Mouse (Mus musculus) kidney, postnatal 4 days (tissue): Measurements from ENCODE around the gene Serf2.

Experiments used
- DNase-seq, 2 experiments: peaks; one replicate each; pipeline ENCODE4 v3.0.0; 2021; ENCODE audit warnings: mixed read lengths in 2 of 2

The Serf2 gene

GRCm38 (mm10) chr2:121448739-121449535, at the start of gene Serf2:
Gene Serf2, plus strand, starts transcription at chr2:121449195.
- peak; percentile 100 for DNase-seq

DNA sequence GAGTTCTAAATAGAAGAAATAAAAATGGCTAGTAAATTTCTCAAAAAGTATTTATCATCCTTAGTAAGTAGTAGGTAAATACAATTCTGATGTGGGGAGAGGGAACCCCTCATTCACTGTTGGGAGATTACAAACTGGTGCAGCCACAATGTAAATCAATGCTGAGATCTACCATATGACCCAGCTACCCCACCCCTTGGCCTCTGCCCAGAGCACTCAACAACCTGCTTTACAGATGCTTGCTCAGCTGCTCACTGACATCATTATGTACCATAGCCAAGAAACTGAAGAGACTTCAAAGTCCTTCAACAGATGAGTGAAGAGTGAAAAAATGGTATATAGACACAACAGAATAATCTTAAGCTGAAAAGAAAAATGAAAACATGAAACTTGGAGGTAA, 45.7 kb upstream of the Serf2 start:
- DNase-seq, result no peak

DNA sequence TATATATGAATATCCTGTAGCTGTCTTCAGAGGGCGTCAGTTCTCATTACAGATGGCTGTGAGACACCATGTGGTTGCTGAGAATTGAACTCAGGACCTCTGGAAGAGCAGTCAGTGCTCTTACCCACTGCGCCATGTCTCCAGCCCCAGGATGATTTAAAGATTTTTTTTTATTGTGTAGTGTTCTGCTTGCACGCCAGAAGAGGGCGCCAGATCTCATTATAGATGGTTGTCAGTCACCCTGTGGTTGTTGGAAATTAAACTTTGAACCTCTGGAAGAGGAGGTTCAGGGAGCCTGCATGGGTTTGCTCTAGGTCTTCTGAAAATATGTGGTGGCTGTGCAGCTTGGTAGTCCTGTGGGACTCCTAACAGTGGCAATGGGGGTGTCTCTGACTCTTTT, 40.8 kb upstream of the Serf2 start:
- peak; percentile 38 to 54 for DNase-seq

DNA sequence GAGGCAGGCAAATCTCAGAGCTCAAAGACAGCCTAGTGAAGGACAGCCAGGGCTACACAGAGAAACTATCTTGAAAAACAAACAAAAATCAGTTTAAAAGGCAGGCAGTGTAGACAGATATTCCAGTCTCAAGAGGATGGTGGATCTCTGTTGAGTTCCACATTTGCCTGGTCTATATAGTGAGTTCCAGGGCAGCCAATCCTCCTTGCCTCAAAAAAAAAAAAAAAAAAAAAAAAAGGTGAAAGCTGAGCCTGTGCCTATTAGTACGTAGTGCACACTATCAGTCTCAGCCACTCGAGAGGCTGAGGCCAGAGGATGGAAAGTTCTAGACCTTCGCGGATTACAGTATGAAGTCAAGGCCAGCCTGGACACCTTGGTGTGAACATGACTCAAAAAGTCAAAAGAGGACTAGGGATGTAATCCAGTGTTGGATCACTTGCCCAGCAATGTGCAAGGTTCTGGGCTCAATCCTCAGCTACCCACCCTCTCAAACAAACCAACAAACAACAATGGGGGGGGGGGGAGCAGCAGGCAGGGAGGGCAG, 36.1 kb upstream of the Serf2 start:
- DNase-seq, result peak in 1 of 2 experiments; percentile 3

DNA sequence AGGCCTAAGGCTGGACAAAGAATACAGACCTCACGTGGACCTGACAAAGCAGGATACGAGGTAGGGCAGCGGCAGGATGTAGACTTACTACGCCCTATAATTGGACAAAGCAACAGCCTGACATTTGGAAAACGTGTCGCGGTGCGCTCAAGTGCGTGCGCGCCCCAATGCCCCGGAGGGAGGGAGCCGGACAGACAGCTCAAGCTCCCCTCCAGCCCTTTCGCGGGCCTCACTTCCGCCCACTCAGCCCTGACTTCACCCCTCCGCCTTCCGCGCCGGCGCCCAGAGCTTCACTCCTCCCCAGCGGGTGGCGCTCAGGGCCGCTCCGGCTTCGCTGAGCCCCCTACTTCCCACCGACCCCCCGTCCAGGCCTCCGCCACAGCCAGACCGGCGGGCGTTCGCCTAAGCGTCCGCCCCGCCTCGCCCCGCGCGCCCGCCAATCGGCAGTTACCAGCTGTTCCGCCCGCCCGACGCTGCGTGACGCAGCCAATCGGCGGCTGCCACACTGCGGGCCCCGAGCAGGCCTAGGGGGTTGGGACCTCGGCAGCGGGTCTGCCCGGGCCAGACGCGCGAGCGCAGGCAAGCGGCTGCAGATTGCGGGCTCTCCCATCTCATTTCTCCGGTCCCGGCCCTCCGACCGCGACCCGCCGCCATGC, 35.5 kb upstream of the Serf2 start, which contains the start of the genes Pdia3 and Catsper2:
Gene Pdia3, plus strand, starts transcription at position 389 of the 656 bp plus-strand sequence.
Gene Catsper2, minus strand, starts transcription at position 406 of the 656 bp plus-strand sequence.
- peak; percentile 96 to 98 for DNase-seq

- DNase-seq, result no peak
Measured at GRCm38 (mm10) chr2:121414139-121414685, 34.8 kb upstream of the Serf2 start.

DNA sequence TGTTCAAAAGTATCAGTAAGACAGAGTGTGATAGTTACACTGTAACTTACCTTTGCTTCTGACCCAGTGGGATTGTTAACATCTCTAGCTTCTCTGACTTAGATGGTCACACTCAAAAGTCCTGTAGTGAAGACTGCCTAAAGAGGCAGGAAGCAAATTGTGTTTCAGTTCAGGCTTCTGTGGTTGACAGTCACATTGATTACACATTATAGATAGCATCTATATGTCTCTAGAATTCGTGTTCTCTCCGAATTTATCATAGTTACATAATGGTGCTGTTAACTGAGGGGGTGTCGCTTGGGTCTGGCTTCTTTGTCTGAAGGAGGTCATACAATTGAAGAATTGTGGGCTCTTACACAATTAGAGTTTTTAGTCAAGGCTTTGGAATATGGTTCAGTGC, 33.9 kb upstream of the Serf2 start:
- no peak for DNase-seq

DNA sequence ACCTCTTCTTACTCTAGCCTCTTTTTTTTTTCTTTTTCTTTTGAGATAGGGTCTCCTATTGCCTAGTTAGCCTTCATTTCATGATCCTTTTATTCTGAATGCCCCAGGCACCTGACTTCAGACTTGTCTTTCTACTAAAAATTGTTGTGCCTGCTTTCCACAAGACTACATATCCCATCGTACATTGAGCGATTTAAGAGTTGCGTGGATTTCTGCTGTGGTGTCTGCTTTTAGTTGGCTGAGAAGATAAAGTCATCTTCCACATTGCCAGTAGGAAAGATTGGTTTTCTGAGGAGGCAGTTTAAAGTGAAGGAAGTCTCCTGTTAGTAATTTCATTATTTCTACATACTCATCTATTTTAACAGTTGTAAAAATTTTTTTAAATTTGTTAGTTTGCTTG, 33.4 kb upstream of the Serf2 start:
- no peak for DNase-seq

GRCm38 (mm10) chr2:121416356-121416755, 32.6 kb upstream of the Serf2 start:
- DNase-seq, result no peak

- no peak for DNase-seq
Measured at GRCm38 (mm10) chr2:121418476-121418875, 30.5 kb upstream of the Serf2 start.

GRCm38 (mm10) chr2:121423166-121423565, 25.8 kb upstream of the Serf2 start:
- no peak for DNase-seq

GRCm38 (mm10) chr2:121425890-121426289, 23.1 kb upstream of the Serf2 start:
- no peak for DNase-seq

- DNase-seq, result no peak
Measured at GRCm38 (mm10) chr2:121434854-121435253, 14.1 kb upstream of the Serf2 start.

DNA sequence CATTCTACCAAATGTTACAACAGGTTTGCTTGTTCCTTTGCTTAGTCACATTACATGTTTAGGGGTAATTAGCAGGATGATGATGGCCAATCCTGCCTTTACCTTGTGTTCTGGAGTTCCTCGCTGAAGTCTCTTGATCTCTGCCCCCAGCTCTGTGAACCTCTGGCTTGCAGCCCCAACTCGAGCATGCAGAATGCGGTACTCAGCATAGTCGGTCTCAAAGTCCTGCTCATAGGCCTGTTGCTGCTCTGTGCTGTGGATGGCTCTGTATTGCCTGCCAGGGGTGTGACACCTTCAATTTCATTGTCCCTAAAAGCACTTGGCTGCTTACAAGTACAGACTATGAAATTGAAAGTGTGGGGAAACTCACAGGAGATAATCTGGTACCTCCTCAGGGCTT, 9.2 kb upstream of the Serf2 start:
- peak in 1 of 2 experiments; percentile 27 for DNase-seq

DNA sequence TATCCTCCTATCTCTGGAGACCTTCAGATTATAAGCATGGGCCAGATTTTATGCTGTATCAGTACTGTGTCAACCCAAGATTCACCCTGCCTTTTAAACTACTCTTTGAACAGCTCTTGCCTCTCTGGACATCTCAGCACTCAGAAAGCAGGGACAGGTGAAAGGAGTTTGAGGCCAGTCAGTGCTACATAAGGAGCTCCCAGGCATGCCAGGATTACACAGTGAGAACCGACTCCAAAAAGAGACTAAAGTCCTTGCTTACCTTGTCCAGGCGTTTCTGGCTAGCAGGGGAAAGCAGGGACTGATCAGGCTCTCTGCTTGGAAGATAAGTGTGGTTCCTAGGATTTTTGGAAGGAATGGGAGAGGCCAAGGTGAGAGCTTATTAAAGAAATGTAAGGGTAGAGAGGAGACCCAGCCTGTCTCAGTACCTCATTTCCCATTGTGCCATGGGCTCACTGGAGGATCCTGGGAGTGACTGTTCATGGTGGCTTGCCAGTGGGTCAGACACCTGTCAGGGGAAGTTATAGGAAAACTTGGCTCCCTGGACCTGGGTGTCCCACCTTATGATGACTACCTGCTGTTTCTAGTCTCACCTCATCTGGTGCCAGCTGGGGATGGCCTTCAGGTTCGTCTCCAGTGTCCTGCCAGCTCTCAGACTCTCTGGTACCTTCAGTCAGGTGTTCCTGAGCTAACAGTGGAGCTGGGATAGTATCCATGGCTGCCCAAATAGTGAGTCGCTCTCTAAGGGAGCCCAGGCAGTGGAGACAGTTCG, 8.0 kb upstream of the Serf2 start:
- DNase-seq, result no peak

GRCm38 (mm10) chr2:121441800-121442199, 7.2 kb upstream of the Serf2 start:
- peak in 1 of 2 experiments; percentile 12 for DNase-seq

DNA sequence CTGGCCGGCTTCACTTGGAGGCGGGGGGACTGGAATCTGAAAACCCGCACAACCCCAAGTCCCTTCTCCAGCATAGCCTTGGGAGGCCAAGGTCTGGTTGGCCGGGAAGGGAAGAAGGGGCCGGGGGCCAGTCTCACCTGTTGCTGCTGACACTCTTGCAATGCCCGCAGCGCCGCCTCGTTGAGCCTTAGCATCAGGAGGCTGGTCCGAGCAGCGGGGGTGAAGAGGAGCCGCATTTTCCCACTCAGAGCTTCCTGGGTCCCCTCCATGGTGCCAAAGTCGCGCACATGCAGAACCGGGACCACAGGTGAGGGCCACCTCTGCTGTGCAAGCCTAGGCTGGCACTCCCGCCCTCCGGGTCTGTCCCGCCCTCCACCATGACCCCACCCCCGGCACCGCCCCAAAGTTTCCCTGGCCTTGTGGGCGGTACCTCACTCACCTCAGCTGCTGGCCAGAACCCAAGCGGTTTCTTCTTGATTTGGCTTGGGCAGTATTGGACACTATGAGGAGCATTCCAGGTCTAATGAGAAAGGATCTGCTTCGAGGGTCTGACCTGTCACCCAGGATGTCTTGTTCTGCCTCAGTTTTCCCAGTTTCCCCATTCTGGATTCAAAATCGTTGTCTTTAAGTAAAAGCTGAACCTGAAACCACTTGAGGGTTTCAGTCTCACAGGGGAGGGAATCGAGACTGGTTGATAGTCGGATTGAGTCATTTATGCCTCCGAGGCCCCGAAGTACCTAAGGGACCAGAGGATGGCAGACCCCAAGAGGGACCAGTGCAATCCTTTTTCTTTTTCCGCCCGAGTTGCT, 6.5 kb upstream of the Serf2 start:
- DNase-seq, result peak; percentile 84 to 88

GRCm38 (mm10) chr2:121443068-121443349, 6.0 kb upstream of the Serf2 start:
- no peak for DNase-seq

DNA sequence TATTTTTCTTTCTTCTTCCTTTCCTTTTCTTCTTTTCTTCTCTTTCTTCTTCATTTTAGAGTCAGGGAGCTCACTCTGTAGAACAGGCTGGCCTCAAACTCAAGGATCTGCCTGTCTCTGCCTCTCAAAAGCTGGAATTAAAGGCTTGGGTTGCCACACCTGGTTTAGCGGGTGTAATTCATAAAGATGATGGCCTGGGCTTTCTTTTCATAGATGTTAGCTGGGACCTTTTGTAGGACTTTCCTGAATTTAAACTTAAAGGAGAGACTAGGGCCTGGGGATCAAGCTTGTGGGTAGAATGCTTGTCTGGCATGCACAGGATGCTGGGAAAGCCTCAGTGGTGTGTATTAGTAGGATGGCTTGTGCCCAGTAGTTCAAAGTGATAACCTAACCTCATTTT, 4.8 kb upstream of the Serf2 start, which contains the start of gene Ell3:
Gene Ell3, minus strand, starts transcription at position 101 of the 400 bp plus-strand sequence.
- no peak for DNase-seq

DNA sequence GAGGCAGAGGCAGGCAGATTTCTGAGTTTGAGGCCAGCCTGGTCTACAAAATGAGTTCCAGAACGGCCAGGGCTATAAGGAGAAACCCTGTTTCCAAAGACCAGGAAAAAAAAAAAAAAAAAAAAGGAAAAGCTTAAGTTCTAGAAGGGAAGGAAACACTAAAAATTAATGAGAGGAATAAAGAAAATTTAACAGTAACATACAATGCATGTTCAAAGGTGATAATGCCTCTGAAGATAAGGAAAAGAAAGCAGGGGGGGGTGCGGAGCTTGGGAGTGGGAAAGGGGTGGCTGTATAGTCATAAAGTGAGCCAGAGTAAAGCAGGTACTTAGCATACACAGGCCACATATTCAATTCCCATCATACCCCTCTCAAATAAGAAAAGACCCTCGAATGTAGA, 3.9 kb upstream of the Serf2 start:
- DNase-seq, result no peak

DNA sequence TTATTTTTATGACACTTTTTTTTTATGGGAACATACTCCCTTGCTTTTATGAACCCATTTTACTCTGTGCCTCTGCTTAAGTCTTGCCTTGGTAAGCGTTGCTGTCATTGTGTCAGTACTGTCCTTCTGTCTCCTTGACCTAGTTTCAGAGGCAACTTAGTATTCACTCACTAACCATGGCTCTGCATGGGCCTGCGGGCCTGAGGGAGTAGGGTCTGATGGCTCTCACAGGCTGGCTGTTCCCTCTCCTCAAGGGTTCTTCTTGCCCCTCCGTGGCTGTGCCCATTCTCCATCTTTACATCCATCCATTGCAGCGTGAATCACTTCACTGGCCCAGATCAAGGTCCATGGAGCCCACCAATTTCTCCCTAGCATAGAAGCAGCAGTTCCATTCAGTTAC, 2.5 kb upstream of the Serf2 start:
- DNase-seq, result no peak

GRCm38 (mm10) chr2:121447006-121447405, 2.0 kb upstream of the Serf2 start:
- no peak for DNase-seq
